Mouse (Mus musculus) embryonic facial prominence, embryonic 10.5 days (tissue): ENCODE measurements at regions not wholly inside any gene's neighbourhood (a gene's known extent, or its start where the extent isn't known, plus 50 kb on each side); places are given as distances from the start of the nearest gene placed in this dataset.

ENCODE experiments used
- DNase-seq: peaks from one replicate; pipeline ENCODE4 v3.0.0-alpha.2; 2017; ENCODE audit warnings: low spot score
- H3K27ac ChIP-seq: fragments of 300-500 bp; sonication (generic); replicated peaks from 2 replicates; pipeline ENCODE4 v1.5.1; 2016; ENCODE audit warnings: mild to moderate bottlenecking
- H3K27me3 ChIP-seq: fragments of 300-500 bp; sonication (generic); replicated peaks from 2 replicates; pipeline ENCODE4 v1.6.1; 2016; ENCODE audit warnings: low read depth, mild to moderate bottlenecking; ENCODE audit not compliant: poor library complexity, severe bottlenecking
- H3K36me3 ChIP-seq: fragments of 300-500 bp; sonication (generic); replicated peaks from 2 replicates; pipeline ENCODE4 v1.6.1; 2016; ENCODE audit warnings: mild to moderate bottlenecking, moderate library complexity
- H3K4me1 ChIP-seq: fragments of 300-500 bp; sonication (generic); 2 replicates; pipeline ENCODE4 v1.6.1; 2016
- H3K4me3 ChIP-seq: fragments of 300-500 bp; sonication (generic); 2 replicates; pipeline ENCODE4 v1.5.1; 2016; ENCODE audit warnings: mild to moderate bottlenecking, moderate library complexity
- H3K9me3 ChIP-seq: fragments of 300-500 bp; sonication (generic); 2 replicates; pipeline ENCODE4 v1.6.1; 2016; ENCODE audit warnings: mild to moderate bottlenecking
- WGBS: fragments of 180-500 bp; shearing (Covaris S2); methylation state at CpG from one replicate; pipeline ENCODE4 v1.1.7; 2016; 5-methylcytosine and 5-hydroxymethylcytosine counted together

DNA sequence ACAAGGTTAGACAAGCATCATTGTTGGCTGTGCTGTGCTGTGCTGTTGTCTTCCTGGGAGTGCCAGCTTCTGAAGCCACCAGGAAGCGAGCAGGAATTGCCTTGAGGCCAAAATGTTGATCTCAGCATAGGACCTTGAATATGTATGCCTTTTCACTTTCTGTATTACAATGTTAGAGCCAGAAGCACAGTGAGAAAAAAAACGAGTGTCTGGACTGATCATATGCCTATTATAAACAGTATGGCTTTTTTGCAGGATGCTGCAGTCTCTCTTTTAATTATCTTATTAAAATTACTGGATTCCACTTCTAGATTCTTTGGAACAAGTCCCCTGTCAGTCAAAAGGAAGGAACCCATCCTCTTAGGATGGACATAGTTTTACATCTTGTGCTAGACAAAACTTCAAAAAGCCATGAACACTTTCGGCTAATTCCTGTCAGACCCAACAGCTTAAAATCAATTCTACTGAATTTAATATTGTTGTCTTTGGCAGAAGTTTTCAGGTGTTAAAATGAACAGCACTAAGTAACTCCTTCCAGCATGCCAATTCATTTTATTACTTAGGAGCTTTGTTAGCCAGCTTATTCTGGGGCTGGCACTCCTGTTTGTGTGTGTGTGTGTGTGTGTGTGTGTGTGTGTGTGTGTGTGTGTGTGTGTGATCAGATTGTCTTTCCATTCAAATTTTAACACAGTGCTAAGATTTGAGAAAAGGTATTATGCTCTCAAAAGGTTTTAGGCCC lies 220.8 kb upstream of the Adgrl4 start:
- Histone ChIP-seq H3K4me3 (no peak overlapping the region), H3K9me3 (no peaks in the 10 kb centered on the region), H3K27me3 (no peaks in the 10 kb centered on the region), H3K27ac (no peak overlapping the region), H3K36me3 (no peaks in the 10 kb centered on the region), H3K4me1 (no peaks in the 10 kb centered on the region)
- DNase-seq: no peak
- WGBS: 73% methylated on average over 3 of the region's 3 CpGs

DNA sequence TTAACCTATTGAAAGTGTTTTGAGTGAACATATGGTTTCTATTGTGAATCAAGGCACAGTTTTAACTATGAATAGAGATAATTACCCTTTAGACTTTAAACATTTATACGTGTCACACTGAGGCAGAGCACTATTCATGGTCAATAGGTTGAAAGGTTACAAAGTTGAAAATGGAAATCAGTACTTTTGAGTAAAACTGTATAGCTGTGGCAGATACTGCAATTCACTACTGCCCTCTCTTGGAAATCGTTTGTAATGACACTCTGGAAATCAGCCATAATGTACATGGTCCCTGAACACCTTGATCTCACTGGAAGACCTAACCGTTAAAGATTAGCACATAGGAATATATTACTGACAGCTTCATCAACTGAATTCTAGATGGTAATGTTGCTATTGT lies 215.3 kb upstream of the Adgrl4 start:
- DNase-seq: no peak
- no peak overlapping the region for H3K4me3 ChIP-seq
- no peaks in the 10 kb centered on the region for H3K9me3 ChIP-seq
- WGBS: 17% methylated on average over 3 of the region's 3 CpGs
- no peaks in the 10 kb centered on the region for H3K27me3 ChIP-seq
- H3K4me1 ChIP-seq: no peaks in the 10 kb centered on the region
- no peak overlapping the region for H3K27ac ChIP-seq
- no peaks in the 10 kb centered on the region for H3K36me3 ChIP-seq

DNA sequence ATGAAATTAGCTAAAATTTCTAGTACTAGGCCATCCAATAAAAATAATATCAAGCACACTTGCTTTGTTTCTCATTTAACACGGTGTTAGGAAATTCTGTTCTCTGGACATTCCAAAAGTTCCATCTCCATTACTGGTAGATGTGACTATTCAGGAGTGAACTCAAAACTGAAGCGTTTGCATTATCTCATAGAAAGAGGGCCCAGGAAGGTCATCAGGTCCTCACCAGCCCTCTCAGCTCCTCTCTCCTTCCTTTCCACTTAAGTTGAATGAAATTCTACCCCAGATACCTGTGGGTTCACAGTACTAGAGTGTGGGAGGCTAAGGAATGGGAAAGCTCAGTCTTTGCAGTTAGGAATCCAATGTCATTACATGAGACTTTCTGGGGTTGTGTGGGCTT lies 185.2 kb upstream of the Adgrl4 start:
- 82% methylated on average over 2 of the region's 2 CpGs for WGBS
- H3K36me3 ChIP-seq: no peaks in the 10 kb centered on the region
- no peak overlapping the region for H3K4me3 ChIP-seq

DNA sequence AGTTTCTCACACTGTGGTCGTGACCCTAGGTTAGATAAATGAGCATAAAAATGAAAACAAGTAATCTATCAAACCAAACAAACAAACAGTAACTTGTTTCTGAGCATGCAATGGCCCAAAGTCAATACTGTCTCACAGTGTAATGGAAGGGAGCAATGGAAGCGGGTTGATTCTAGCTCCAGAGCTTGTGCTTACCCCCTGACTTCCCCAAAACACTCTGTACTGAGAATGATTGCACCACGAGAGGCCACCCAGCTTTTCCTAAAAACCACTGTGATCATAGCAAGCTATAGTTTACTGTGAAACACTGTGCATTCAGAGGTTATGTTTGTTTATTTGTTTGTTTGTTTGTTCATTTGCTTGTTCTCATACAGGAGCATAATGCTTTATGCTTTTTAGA lies 174.9 kb upstream of the Adgrl4 start:
- no peak for DNase-seq
- no peaks in the 10 kb centered on the region for H3K9me3 ChIP-seq
- H3K4me3 ChIP-seq: no peak overlapping the region
- H3K36me3 ChIP-seq: no peaks in the 10 kb centered on the region
- H3K27ac ChIP-seq: no peak overlapping the region
- no peaks in the 10 kb centered on the region for H3K27me3 ChIP-seq
- no peaks in the 10 kb centered on the region for H3K4me1 ChIP-seq
- WGBS: 79% methylated on average over 3 of the region's 3 CpGs

More for the DNA sequence above, 185.2 kb upstream of the Adgrl4 start:
- no peaks in the 10 kb centered on the region for H3K4me1 ChIP-seq
- H3K27ac ChIP-seq: no peak overlapping the region
- H3K27me3 ChIP-seq: no peaks in the 10 kb centered on the region
- DNase-seq: no peak
- no peaks in the 10 kb centered on the region for H3K9me3 ChIP-seq

DNA sequence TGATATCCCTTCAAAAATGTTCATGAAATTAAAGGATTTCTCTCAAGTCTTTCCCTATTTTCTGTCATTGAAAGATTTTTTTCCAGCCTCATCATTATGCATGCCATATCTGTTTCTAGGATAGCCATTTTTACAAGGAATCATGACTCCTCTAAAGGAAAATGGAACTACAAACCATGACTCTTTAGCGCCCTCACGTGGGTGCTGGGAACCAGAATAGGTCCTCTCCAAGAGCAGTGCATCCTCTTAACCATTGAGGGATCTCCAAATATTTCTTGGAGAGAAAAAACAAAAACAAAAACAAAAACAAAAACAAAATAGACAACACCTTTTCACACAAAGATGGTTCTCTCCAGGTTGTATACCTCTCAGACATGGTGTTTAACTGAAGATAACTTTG lies 172.0 kb upstream of the Adgrl4 start:
- no peak overlapping the region for H3K27ac ChIP-seq
- no peaks in the 10 kb centered on the region for H3K27me3 ChIP-seq
- H3K4me3 ChIP-seq: no peak overlapping the region
- 22% methylated on average over 2 of the region's 2 CpGs for WGBS
- no peaks in the 10 kb centered on the region for H3K4me1 ChIP-seq
- no peak for DNase-seq
- H3K9me3 ChIP-seq: no peaks in the 10 kb centered on the region
- H3K36me3 ChIP-seq: no peaks in the 10 kb centered on the region

DNA sequence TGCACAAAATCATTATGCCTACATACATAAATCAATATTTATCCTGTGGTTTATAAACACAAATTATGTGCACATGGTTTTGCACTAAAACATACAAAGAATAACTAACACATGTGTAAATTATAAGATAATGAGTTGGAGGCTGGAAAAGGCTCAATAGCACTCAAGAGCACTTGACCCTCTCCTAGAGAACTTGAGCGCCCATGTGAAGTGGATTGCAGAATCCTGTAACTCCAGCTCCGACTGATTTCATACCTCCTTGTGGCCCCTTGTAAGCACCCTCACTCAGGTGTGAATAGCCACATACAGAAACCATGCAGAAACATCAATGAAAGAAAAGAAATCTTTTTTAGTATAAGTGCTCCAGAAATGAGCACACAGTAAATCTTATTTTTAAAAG lies 168.2 kb upstream of the Adgrl4 start:
- no peak overlapping the region for H3K4me3 ChIP-seq
- 85% methylated on average over 2 of the region's 2 CpGs for WGBS
- no peaks in the 10 kb centered on the region for H3K27me3 ChIP-seq
- H3K4me1 ChIP-seq: no peaks in the 10 kb centered on the region
- H3K9me3 ChIP-seq: no peaks in the 10 kb centered on the region
- H3K36me3 ChIP-seq: no peaks in the 10 kb centered on the region
- no peak for DNase-seq
- no peak overlapping the region for H3K27ac ChIP-seq

DNA sequence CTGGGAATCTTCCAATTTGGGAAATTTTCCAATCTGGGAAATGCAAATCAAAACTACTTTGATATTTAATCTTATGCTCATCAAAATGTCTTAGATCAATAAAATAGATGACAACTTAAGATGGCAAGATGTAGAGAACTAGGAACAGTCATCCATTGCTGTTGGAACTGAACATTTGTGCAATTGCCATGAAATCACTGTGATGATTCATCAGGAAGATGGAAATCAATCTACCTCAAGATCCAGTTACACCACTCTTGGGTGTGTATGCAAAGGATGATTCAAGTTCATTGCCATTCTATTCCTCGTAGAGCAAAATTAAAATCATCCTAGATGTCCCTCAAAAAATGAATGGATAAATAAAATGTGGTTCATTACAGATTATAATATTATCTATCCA lies 153.9 kb upstream of the Adgrl4 start:
- no peaks in the 10 kb centered on the region for H3K9me3 ChIP-seq
- H3K36me3 ChIP-seq: no peaks in the 10 kb centered on the region
- no peaks in the 10 kb centered on the region for H3K4me1 ChIP-seq
- 94% methylated on average over 1 of the region's 1 CpGs for WGBS
- H3K27me3 ChIP-seq: no peaks in the 10 kb centered on the region
- DNase-seq: no peak
- H3K4me3 ChIP-seq: no peak overlapping the region
- H3K27ac ChIP-seq: no peak overlapping the region

DNA sequence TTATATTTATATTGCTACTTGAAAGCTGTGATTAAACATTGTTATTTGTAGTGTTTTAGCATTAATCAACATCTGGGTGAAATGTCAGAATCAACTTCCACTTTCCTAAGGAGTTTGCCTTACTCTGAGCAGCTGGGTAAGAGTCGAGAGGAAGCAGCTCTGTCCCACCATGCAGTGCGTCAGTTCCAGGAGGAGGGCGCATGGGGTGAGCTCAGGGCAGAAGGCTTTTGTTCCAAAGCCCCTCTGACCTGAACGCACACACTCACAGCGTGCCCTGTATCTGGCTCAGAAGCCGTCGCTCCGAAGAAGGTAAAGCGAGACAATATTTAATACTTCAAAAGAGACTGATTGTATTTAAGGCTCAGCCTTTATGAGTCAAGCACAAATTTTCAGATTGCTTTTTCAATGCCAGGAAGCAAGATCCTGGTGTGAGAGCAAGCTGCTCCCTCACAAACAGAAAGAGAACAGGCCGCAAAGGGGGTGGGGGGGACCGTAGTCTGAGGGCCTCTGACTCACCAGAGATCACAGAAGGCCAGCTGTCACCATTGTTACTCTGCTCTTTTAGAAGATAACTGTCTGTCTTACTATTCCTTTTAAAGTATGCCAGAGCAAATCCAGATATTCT lies 143.6 kb upstream of the Adgrl4 start:
- 51% methylated on average over 11 of the region's 11 CpGs for WGBS
- Histone ChIP-seq H3K9me3 (no peaks in the 10 kb centered on the region), H3K4me1 (peaks cover 7% of the 10 kb centered on the region; the same call in 1 of the 2 replicates), H3K36me3 (no peaks in the 10 kb centered on the region), H3K4me3 (no peak overlapping the region), H3K27ac (peak overlapping the region; percentile 65), H3K27me3 (no peaks in the 10 kb centered on the region)
- peak; percentile 19 for DNase-seq

DNA sequence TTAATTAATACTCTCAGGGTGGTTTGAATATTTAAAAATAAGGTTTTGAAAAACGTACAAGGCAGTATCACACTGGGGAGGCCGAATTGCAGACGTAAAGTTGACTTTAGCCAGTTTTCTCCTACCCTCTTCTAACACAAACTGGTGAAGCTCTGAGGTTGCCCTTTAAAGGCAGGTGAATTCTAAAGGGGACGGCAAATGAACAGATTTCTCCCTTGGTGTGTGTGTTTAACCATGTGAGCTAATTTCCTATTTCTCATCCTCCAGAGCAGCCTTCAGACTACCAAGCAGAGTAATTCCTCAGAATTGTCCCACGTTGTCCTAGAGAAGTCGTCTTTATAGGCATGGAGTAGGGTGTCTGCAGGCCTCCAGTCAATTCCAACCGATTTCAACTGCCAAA lies 143.1 kb upstream of the Adgrl4 start:
- WGBS: 85% methylated on average over 7 of the region's 7 CpGs
- DNase-seq: no peak
- Histone ChIP-seq H3K4me3 (no peak overlapping the region), H3K36me3 (no peaks in the 10 kb centered on the region), H3K27me3 (no peaks in the 10 kb centered on the region), H3K4me1 (peaks cover 7% of the 10 kb centered on the region; the same call in 1 of the 2 replicates), H3K27ac (peak overlapping the region; percentile 65; the same call in 1 of the 2 replicates), H3K9me3 (no peaks in the 10 kb centered on the region)

DNA sequence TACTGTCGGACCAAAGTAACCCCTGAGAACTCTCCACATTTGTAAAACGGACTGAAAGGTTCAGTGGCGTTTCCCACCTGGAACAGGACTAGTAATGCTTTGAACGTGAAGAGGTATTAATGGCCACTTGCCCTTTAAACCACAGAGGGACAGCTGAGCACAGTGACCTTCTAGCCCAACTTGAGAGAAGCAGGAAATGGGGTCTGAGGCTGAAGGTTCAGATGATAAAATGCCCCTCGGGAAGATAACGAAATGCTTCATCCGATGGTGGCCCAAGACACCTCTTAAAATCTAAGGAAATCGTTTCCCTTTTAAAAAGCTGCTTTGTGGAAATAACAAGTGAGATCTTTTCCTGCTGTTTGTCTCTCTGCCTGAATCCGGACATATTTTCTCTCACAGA lies 142.7 kb upstream of the Adgrl4 start:
- Histone ChIP-seq H3K4me1 (peaks cover 7% of the 10 kb centered on the region; the same call in 1 of the 2 replicates), H3K9me3 (no peaks in the 10 kb centered on the region), H3K27me3 (no peaks in the 10 kb centered on the region), H3K27ac (no peak overlapping the region), H3K36me3 (no peaks in the 10 kb centered on the region), H3K4me3 (no peak overlapping the region)
- no peak for DNase-seq
- WGBS: 68% methylated on average over 9 of the region's 9 CpGs

DNA sequence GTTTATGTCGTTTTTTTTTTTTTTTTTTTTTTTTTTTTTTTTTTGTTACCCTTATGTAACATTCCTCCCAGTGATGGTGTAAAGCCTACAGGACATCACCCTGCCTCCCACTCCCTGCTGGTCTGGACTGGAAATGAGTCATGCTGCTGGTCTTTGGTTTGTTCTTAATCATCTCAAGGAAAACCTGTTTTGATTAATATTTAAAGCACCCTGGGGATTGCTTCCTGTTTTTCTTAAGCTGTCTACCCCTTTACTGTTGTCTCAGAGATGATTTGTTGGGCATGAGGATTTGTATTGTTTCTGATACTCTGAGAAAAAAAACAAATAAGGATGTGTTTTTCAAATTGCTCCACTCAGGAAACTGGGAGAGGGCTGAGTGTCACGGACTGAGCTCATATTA lies 139.4 kb upstream of the Adgrl4 start:
- Histone ChIP-seq H3K4me3 (no peak overlapping the region), H3K36me3 (no peaks in the 10 kb centered on the region), H3K9me3 (no peaks in the 10 kb centered on the region), H3K4me1 (peaks cover 7% of the 10 kb centered on the region; the same call in 1 of the 2 replicates), H3K27ac (no peak overlapping the region), H3K27me3 (no peaks in the 10 kb centered on the region)
- WGBS: 81% methylated on average over 2 of the region's 2 CpGs
- no peak for DNase-seq

DNA sequence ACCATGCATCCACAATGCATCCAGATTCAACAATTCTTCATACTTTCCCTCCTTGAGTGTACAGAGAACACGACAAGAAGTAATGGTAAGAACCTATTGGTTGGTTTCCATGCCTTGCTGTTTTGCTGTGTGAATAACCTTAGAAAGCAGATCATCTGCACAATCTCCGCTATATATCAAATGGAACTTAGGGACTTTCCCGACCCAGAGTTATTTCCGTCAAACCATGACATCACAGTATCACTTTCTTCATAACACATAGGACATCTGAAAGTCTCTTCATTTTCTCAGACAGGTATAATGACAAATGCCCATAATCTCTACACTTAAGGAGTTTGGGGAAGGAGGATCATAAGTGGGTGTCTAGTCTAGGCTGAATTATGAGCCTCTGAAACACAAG lies 132.3 kb upstream of the Adgrl4 start:
- Histone ChIP-seq H3K4me1 (no peaks in the 10 kb centered on the region), H3K27me3 (no peaks in the 10 kb centered on the region), H3K4me3 (no peak overlapping the region), H3K36me3 (no peaks in the 10 kb centered on the region), H3K27ac (no peak overlapping the region), H3K9me3 (no peaks in the 10 kb centered on the region)
- no peak for DNase-seq
- 92% methylated on average over 4 of the region's 4 CpGs for WGBS

DNA sequence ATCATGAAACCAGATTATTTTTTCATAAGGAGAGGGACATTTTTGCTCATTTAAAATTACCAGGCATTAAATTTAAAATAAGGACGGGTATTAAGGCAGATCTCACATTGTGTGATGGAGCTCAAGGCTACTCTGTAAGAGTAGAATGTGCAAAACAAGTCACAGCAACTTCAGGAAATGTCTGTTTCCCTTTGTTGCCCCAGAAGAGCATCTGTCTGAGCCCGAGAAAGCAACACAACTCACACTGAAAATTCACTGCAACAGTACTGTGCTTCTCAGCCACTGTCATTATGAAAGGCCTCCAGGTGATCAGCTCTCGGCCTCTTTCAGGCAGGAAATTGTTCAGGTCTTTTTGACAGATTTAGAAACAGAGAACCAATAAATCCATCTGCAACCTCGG lies 129.7 kb upstream of the Adgrl4 start:
- Histone ChIP-seq H3K27ac (no peak overlapping the region), H3K9me3 (no peaks in the 10 kb centered on the region), H3K36me3 (no peaks in the 10 kb centered on the region), H3K4me3 (no peak overlapping the region), H3K4me1 (no peaks in the 10 kb centered on the region), H3K27me3 (no peaks in the 10 kb centered on the region)
- 60% methylated on average over 4 of the region's 4 CpGs for WGBS
- DNase-seq: no peak
